Mouse (Mus musculus) liver, embryonic 14.5 days (tissue): Measurements from ENCODE around the gene Arid1b.

Source experiments
- CTCF ChIP-seq: IDR thresholded peaks from 2 replicates; pipeline ENCODE4 v1.5.1; 2016; ENCODE audit warnings: antibody characterized with exemption, low read depth, control low read depth
- EP300 ChIP-seq: IDR thresholded peaks from 2 replicates; pipeline ENCODE4 v1.6.1; 2016; ENCODE audit warnings: antibody characterized with exemption, low read depth

DNA sequence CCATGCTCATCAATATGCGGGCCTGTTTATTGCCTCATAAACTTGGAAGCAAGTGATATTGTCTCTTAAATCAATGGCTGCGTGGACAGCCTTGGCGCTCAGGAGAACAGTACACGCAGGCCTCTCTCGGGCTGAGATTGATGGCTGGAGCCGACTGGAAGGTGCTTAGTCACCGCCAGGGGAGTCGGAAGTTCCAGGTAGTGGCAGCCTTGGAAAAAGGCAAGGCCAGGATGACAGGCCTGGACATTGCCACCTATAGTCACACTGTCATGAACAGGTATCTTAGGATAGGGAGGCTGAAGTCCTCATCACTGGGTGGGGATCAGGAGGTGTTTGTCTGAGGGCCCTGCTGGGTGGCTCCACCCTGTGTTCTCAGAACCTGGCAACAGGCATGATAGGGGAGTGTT is 371.9 kb downstream of the Arid1b start:
- TF ChIP-seq EP300, result no peak
- TF ChIP-seq CTCF, result no peak
